Mouse (Mus musculus) cerebral cortex, adult 2 months (tissue): ENCODE measurements around the gene Cyren.

Experiments
- WGBS: fragments of 180-500 bp; shearing (Covaris S2); methylation state at CpG from one replicate; pipeline ENCODE4 v1.1.7; 2018; 5-methylcytosine and 5-hydroxymethylcytosine counted together

The Cyren gene

DNA sequence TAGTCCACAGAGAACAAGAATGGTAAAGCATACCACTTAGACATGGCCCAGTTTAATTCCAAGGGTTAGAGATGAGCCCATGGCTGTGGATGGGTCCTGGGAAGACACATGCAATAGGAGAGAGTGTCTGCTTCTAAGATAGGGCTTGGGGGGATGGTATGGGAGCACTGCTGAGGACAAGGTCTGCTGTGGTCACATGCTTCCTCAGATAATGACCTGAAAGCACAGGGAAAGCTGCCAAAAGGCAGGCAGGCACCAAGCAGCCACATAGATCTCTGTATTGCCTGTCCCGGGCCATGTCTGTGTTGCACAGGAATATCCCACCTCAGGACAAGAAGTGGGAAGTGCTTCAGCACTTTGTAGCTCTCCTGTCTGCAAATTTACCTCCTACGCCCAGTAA is 21.3 kb upstream of the Cyren start:
- 88% methylated on average over 2 of the region's 2 CpGs for WGBS

DNA sequence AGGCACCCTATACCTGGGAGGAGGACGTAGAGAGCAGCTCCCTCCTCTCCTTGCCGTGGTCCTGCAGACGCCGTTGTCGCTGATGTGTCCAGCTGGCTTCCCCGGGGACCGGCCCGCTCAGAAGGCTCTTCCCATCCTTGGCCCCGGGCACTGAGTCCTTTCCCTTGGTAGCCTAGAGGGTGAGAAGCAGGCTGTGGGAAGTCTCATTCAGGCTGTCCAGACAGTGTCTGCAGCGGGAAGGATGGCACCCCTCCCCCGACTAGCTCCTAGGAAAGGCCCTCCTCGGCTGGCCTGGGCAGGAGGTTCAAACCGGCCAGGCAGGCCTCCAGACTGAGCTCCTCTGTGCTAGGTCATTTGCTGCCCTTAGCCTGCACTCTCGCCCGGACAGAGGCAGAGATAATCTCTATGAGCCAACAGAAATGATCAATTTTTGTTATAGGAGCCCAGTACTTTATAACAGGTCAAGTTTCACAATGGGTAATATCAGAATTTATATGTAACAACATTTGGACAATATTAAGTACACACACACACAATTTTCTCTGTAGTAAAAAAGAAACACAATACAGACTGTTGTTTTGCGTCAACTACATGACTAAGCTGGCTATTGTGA is 18.4 kb upstream of the Cyren start:
- WGBS, result 70% methylated on average over 16 of the region's 16 CpGs

DNA sequence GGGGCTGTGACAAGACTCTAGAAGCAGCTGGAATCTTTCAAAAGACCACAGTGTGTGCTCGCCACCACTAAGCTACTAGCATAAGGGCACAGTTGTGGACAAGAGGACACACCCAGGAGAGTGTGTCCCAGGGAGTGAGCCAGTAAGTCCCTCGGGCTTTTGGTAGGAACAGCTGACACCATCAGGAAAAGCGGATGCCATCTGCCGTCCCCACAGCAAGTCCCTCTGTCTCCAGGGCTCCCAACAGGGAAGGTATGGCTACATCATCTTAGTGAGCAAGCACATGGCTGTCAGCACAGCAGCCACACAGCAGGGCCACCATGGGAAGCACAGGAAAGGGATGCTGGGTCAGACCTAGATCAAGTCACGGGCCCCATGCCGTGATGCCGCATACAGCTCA is 17.7 kb upstream of the Cyren start:
- 80% methylated on average over 7 of the region's 7 CpGs for WGBS

DNA sequence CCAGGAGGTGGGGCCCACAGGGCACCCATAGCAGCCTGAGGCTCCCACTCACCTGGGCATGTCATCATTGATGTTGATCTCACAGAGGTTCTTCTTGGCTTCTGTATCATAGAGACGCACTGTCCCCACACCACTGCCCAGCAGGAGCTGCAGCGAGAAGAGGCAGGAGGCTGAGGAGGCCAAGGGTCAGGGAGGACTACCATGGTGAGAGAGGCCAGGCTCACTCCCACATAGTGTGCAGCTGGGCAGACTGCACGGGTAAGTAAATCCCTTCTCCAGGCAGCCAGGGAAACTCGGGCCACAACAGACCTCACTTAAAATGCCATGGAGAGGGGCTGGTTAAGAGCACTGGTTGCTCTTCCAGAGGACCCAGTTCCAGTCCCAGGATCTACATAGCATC is 11.3 kb upstream of the Cyren start:
- 75% methylated on average over 4 of the region's 4 CpGs for whole genome bisulfite sequencing

DNA sequence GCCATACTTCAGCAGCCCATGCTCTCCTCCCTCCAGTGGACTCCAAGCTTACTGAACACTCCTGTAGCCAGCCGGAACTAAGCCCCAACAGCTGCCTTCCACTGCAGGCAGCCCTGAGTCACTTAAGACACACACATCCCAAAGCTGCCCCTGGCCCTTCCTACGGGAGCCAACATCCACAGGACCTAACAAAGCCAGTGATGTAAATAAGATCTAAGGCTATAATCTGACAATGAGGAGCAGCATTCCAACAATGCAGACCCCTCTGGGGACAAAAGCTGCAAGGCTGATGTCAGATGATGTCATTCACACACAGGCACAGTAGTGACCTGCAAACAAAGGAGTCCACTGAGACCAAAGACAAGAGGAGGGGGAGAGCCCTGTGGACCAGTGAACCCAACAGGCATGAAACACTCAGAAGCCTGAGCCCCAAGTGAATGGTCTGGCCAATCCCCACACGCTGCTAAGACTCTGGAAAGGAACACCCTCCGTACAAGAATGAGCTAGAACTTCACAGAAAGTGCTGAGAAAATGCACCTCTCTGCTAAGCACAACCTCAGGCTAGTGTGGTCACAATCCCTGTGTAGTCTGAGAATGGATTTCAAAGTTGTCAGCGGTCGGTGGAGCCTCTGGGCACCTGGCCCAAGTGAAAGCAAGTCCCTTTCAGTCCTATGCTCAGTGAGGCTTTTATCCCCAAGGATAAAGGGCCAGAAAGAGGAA is 9.4 kb upstream of the Cyren start:
- 74% methylated on average over 6 of the region's 6 CpGs for WGBS

DNA sequence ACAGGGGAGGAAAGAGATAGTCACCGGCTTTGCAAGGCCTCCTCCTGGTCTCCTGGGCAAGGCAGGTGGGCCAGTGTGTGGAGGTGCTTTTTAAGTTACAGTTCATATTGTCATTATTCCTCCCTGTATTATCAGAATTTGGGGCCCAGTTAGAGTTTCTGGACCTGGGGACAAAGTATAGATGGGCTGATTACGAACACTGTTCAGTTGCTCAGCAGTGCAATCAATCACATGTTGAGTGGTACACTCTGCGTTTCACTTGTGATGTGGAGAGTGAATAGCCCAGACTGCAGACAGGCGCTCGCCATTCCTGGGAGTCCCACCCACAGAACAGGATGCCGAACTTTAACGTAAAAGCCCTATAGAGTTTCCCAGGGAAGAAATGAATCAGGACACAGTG is 6.9 kb upstream of the Cyren start:
- WGBS, result 92% methylated on average over 7 of the region's 7 CpGs

DNA sequence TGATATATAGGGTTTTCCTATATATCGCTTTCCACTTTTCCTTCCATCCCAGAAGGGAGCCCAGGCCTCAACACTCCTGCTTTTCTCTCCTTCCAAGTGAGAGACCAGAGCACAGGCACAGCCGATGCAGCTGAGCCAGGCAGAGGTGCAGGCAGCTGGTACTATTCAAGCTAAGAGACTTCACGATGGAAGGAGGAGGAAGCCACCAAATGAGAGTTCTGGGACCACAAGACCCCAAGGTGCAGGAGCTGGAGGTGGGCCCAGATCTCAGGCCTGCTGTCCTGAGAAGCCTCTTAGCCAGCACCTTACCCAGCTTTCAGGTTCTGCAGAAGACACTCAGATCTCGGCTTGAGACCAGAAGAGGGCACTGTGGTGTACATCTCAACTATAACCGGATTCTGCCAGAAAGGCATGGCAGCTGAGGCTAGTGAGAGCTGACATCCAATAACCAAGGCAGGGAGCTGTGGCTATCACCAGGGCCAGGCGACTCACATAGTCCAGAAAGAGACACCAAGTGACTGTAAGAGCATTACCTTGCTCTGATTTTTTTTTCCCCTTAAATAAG is 2.1 kb upstream of the Cyren start:
- 49% methylated on average over 6 of the region's 6 CpGs for WGBS

DNA sequence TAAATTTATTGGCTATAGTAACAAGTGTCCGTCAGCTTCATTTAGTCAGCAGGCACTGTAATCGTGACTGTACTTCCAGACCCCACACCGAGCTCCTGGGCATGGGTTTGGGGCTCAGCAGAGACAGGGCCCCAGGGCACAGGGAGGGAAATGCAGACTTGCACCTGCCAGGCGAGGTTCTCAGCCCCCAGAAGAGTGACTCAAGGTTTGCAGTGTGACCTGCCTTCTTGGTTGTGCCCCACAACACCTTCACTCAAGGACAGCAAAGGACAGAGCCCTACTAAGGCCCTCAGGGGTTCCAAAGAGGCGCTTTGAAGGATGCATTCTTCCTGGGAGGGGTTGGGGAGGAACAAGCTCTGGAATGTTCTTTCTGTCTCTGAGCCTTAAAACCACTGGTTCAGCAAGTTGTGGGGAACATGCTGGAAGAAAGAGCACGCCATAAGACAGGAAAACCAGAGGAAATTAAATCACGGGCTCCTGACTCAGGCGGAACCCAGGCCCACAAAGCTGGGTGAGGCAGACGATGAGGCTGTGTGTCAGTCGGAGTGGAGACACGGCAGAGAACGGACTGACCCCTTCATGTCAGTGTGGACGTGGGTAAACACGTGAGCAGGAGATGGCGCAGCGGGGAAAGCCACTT is 1.4 kb upstream of the Cyren start:
- 90% methylated on average over 16 of the region's 16 CpGs for WGBS

DNA sequence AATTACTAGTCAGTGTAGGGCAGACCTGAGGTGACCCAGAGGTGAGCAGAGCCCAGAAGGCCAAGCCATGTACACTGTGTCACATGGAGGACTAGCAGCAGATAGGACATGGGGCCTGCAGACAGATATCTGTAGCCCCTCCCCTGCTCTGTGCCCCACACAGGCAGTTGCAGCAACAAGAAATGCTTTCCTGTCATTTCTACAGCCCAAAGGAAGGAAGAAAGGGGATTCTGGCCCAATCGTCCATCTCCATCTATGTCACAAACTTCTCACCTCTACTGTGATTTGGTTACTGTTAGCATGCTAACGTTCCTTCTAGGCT is 1.1 kb downstream of the Cyren start:
- WGBS, result 55% methylated on average over 2 of the region's 2 CpGs

DNA sequence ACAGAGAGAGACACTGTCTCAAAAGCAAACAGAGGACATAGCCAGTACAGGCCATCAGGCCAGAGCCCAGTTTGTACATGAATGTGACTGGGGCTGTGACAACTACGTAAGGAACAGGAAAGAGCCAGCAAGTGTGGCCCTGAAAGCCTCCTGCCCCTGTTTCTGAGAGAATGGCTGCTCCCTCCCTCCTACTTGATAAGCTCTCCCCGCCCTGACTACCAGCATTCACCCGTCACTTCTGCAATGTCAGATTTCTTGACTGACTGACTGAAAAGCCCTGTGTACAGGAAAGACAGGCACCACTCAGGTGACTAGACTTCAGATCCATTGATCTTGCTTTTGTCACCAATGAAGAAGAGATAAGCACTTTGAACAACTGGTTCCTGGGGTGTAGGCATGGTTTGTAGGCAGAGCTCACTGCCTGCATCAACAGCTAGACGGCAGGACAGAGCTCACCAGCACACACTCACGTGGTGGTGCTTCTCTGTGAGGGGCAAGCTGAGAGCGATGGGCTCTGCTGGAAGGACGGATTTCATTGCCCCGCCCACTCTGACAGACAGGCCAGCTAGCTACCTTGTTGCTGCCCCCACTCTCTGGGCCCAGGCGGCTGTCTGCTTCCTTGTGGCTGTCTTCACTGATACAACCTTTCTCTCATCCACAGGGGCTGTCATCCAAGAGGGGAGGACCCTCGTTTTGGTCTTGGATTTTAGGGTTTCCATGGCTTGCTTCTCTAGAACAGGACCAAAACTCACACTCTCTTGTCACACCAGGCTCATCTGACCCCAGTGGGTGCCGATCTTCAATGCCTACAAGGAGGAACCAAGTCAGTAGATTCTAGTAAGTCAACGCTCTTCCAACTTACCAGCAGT is 1.7 kb downstream of the Cyren start:
- 71% methylated on average over 12 of the region's 12 CpGs for WGBS

DNA sequence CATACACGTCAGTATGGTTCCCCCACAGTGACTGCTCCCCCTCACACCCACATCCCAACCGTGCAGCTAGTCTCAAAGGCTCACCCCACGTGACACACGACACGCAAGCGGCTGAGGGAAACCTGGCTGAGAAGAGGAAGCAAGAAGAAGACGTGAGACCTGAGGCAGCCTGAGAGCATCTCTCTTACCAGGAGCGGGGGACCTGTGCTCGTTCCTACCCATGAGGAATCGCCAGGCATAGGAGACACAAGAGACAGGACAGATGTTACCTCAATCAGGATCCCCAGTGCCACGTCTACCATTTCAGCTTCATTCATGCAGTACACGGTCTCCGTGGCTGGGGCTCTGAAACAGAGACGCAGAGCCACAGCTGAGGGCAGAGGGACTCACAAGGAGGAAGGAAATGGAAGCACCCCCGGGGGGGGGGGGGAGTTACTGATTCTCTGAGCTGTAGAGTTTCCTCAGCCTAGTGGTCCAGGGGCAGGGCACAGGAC is 2.5 kb downstream of the Cyren start:
- WGBS, result 70% methylated on average over 15 of the region's 15 CpGs

DNA sequence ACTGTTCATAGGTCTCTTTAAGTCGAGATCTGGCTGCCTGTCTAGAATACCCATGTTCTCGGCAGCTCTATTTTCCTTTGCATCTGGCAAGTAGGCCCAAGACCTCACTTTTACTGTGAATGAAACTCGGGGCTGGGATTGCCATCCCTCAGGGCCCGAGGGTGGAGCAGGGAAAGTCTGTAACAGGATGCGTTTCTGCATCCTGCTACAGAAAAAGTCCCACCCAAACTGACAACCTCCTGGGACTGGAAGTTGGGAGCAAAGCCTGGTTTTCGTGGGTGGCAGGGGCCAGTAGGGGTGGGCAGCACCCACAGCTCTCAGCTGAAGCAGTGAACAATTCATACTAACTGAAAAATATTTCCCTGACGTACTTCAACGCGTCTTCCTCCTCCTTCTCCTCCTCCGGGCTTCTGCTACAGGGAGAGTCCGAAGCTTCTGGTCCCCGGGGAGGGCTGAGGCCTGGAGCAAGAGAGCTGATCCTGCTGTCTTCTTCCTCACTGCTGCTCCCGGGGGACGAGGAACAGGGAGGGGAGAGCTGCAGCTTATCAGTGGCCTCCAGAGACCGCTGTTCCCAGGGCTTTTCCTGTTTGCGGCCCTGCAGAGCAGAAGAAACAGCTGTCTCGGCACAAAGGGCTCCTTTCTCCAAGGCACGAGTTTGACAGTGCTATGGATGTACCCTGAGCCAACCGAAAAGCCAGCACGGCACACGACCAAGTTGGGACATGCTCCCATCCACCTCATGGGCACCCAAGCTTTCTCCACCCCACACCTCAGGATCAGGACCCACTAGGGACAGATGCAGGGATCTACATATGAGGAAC is 3.5 kb downstream of the Cyren start:
- WGBS, result 46% methylated on average over 21 of the region's 21 CpGs

DNA sequence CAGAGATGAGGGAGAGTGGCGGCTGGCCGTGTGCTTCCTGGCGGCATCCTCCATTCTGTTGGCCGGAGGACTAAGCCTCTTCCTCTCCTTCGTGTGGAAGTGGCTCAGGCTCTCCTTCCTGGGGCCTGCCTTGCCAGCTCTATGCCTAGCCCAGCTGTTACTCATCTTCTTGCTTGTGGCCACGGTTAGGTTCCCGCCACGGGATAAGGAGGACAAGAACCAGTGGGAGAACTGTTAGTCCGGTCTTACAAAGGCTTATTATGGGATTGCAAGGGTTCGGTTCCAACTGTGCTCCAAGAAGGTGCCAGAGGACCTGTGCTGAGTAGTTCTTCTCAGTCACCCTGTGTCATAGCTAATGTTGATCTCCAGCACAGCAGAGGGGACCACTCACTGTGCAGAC is 5.0 kb downstream of the Cyren start:
- WGBS, result 91% methylated on average over 10 of the region's 10 CpGs

DNA sequence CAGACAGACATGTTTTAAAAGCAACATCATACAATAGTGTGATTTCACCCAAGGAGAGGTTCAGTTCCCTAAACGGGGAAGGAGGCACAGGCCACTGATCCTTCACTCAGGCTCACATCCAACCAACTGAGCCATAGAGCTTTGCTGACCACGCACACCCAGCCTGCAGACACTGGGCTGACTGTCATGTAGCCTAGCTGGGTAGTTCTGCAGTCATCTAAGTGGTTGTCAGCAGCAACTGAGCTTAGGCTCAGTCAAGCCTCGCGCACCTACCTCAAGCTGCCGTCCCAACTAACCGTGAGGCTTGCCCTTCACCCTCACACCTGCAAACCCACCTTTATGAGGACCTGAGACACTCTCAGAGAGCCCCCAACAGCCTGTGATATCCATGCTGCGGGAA is 5.9 kb downstream of the Cyren start:
- WGBS, result 93% methylated on average over 7 of the region's 7 CpGs

DNA sequence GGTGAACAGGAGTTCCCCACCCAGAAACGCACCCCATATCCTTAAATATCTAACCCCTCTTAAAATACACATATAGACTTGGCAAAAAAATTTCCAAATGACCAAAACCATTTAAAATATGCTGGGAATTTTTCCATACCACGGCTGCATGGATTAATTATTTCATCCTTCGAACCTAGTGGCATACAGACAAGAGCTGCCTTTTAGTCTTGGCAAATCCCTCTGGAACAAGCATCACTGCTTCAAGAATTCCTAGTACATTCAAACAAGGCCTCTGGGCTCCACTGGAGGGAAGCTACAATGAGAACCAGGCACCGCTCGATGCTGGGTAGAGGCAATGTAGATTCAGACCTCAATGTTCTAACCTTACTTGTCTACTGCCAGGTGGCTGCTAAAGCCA is 7.1 kb downstream of the Cyren start:
- WGBS, result 76% methylated on average over 5 of the region's 5 CpGs

DNA sequence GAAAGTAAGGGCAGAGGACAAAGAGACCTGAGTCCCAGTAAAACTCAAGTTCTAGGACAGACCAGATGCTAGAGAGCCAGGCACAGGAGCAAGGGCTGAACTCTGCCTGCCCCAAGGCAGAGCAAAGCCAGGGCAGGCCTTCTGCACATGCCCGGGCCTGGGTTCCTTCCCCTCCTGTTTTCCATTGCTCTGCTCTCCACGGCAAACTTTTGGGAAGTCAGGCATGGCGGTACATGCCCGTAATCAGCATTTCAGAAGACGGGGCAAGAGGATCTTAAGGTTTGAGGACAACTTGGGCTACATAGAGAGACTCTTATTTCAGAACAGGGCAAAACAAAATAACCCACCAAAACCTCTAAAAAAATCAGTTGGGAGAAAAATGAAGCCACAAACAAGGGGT is 7.7 kb downstream of the Cyren start:
- WGBS, result 81% methylated on average over 5 of the region's 5 CpGs

DNA sequence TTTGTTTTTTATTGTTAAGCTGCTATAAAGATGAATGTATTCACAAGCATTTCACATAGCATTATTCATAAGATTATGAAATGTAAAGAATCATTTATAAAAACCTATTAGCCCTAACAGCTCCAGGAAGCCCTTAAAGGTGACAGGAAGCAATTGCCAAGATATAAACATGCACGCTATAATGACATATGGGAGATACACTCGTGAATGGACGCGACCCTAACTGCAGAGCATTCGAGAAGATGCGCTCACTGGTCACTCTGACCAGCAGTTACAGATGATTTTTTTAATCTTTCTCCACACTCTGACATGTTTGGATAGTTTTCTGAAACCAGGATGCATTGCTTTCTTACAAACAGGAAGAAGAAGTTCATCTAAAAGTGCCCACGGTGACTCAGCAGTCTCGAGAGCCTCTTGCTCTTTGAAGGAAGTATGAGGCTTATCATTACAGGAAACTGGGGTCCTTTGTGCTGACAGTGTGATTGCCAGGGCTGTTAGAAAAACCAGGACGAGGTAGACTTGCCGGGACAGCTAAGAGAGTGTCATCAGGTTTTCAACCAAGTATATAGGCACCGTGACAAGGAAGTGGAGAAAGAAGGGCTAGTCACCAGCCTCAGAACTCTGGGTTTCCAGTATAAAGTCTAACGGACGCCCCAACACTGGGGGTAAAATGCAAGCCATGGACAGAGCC is 8.5 kb downstream of the Cyren start:
- 76% methylated on average over 13 of the region's 13 CpGs for WGBS

DNA sequence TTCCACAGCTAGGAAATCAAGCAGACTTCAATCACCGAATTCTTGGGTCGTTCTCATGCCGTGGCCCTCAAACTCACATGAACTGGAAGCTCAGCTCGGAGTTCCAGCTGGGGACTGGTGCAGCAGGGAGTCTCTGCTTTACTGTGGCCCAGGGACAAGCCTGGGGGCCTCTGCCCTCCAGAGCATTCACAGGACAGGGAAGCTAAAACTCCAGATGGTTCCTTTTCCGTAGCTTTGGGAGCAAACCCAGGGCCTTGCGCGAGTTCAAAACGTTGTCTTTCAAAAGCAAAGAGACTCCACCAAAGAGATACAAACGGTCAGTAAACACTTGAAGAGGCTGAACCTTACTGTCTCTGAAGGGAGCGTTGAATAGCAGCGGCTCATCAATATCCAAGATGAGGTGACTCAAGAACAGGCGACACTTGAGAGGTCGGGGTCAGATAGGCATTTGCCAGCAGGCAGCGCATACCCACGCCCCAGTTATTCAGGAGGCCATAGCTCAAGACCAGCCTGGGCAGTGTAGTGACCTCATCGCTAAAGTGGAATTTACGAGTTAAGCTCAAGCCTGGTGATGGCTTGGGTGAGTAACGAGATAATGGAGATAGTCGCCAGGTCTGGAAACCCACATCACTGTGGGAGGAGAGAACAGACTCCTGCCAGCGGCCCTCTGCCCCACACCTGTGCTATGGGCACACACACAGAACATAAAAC is 9.2 kb downstream of the Cyren start:
- 86% methylated on average over 20 of the region's 20 CpGs for WGBS

DNA sequence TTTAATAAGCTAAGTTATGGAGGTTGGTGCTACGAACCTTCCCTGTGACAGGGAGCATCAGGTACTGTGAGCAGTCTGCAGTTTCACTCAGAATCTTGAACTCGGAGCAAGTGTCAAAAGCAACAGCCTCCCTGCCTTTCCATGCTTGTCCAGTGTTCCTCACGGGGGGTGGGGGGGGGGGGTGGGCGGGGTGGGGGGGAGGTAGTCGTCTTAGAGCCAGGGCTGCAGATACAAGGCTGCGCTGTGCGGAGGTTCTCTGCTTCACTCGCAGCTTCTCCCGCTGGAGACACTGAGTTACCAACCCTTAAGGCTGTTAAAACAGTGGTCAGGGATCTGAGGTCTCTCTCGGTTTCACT is 9.9 kb downstream of the Cyren start:
- WGBS, result 73% methylated on average over 10 of the region's 10 CpGs
